Mouse (Mus musculus): ENCODE results near the gene Ccar1.

- TF ChIP-seq POLR2A (IDR thresholded peaks at IDR 0.05; ENCODE audit: control insufficient read depth, extremely low read depth, insufficient read depth, low read length, poor library complexity) (no peak), CTCF (IDR thresholded peaks at IDR 0.05; ENCODE audit: borderline replicate concordance, control insufficient read depth, extremely low read depth, insufficient read depth, low read length, poor library complexity) (no peak)
These were observed 572 bp downstream of the Ccar1 start for GRCm38 (mm10) chr10:62791251-62792176.
